Mouse (Mus musculus) embryonic facial prominence, embryonic 12.5 days (tissue): Measurements from ENCODE around the gene Zfp189. TPM values are rescaled to one million over a fixed set of nuclear protein-coding genes. Genes with fewer than 3 reads are reported as not detected.
"Not testable (repeated sequence)": the region's sequence is repeated elsewhere in the genome, so short reads cannot be mapped to it uniquely, and the experiment has no call there.

Experiments used
- ATAC-seq: fragments of 200-750 bp; cut with Nextera tagmentation; 2 replicates; pipeline ENCODE4 v1.8.0; 2017; ENCODE audit not compliant: insufficient number of reproducible peaks, insufficient read depth, low FRiP score, low TSS enrichment
- H3K27ac ChIP-seq: fragments of 300-500 bp; sonication (generic); 2 replicates; pipeline ENCODE4 v1.5.1; 2016; ENCODE audit warnings: mild to moderate bottlenecking
- H3K27me3 ChIP-seq: fragments of 300-500 bp; sonication (generic); 2 replicates; pipeline ENCODE4 v1.6.1; 2016; ENCODE audit warnings: mild to moderate bottlenecking, moderate library complexity
- H3K36me3 ChIP-seq: fragments of 300-500 bp; sonication (generic); 2 replicates; pipeline ENCODE4 v1.6.1; 2016; ENCODE audit warnings: mild to moderate bottlenecking
- H3K4me1 ChIP-seq: fragments of 300-500 bp; sonication (generic); 2 replicates; pipeline ENCODE4 v1.6.1; 2016
- H3K4me2 ChIP-seq: fragments of 300-500 bp; sonication (generic); replicated peaks from 2 replicates; pipeline ENCODE4 v1.6.1; 2016; ENCODE audit warnings: mild to moderate bottlenecking, moderate library complexity
- H3K4me3 ChIP-seq: fragments of 300-500 bp; sonication (generic); 2 replicates; pipeline ENCODE4 v1.5.1; 2016; ENCODE audit warnings: mild to moderate bottlenecking
- H3K9ac ChIP-seq: fragments of 300-500 bp; sonication (generic); 2 replicates; pipeline ENCODE4 v1.6.1; 2016; ENCODE audit warnings: mild to moderate bottlenecking, moderate library complexity
- H3K9me3 ChIP-seq: fragments of 300-500 bp; sonication (generic); 2 replicates; pipeline ENCODE4 v1.6.1; 2016; ENCODE audit warnings: mild to moderate bottlenecking, moderate library complexity
- WGBS: fragments of 180-500 bp; shearing (Covaris S2); methylation state at CpG from one replicate; pipeline ENCODE4 v1.1.7; 2016; 5-methylcytosine and 5-hydroxymethylcytosine counted together
- polyA plus RNA-seq: library from polyadenylated mRNA; unstranded; fragments of >200 nt; fragmentation: Nextera tagmentation; extraction: Ambion mirVana; gene quantifications from 2 replicates; pipeline ENCODE4 v1.2.1, GENCODE M21; 2016

The Zfp189 gene
- polyA plus RNA-seq, result 11.8 and 12.5 TPM in 2 replicates

DNA sequence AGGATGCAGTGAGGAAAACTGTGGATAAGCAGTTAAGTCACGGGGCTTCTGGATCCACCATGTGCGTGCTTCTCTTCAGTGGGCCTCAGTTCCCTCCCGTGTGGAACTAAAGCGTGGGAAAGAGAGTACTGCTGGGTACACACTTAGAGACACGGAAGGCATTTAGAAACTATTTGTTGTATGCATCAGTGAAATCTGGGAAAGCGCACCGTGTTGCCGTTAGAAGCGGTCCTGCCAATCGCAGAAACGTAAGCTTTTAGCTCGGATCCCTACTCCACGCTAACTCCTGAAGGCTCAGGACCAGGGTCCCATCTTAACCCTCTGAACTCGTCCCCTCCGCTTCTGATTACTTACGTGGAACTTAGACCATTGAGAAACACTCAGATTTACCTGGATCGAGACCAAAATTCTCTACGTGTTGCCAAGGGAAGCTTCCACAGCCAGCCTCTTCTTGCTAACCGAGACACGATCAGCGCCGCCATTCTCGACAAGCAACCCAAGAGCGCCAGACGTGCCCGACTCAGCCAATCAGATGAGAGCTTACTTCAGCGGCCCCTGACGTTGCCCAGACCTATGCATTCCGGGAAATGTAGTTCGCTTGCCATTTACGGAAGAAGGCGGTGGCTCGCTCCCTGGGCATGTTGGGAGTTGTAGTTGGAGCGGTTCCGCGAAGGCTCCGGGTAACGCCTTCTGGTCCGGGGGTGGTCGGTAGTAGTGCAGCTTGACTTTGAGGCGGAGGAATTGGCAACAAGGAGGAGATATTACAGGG is at the start of gene Zfp189, which contains the start of gene Mrpl50:
TSS of gene Zfp189 (plus strand) at position 605 of the 769 bp plus-strand sequence.
TSS of gene Mrpl50 (minus strand) at position 522 of the 769 bp plus-strand sequence.
- Histone ChIP-seq H3K27me3 (no peaks in the 10 kb centered on the region), H3K36me3 (peaks cover 28% of the 10 kb centered on the region; the same call in 1 of the 2 replicates), H3K9me3 (no peaks in the 10 kb centered on the region), H3K4me2 (peak within 1 kb of the TSS; percentile 60), H3K4me1 (peaks cover 14% of the 10 kb centered on the region; the same call in 1 of the 2 replicates), H3K4me3 (peak within 1 kb of the TSS; percentile 73), H3K27ac (peak within 1 kb of the TSS; percentile 57; the same call in 1 of the 2 replicates), H3K9ac (peak within 1 kb of the TSS; percentile 73)
- peak; percentile 99 for ATAC-seq
- WGBS, result under 1% methylated on average over 41 of the region's 41 CpGs

DNA sequence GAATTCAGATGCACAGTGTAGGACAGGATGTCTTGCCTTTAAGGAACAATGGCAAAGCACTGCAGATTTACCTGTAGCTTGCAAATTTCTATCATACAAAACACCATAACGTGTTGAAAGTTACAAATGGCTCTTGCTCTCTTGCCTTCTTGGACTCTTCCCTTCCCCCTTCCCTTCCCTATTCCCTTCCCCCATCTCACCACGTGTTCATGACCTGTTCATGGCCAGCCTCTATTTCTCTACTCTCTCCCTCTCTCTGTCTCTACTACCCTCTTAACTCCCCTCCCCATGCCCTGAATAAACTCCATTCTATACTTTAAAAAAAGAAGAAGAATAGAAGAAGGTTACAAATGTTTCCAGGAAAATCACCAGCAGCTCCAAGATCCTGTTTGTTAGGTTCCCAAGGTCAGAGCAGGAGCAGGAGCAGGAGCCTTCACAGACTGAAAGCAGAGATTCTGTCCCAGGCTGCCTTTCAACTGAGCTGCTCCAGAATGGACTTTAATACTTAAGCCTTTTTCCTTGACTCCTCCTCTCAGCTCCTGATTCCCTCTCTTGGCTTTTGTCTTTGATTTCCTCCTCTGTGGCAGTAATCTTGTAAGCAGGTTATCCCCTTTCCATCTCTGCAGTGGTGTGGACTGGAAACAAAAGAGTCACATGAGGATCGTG is 47.4 kb upstream of the Zfp189 start, which contains the start of gene Acnat1:
TSS of gene Acnat1 (minus strand) at position 478 of the 666 bp plus-strand sequence.
- 45% methylated on average over 3 of the region's 3 CpGs for WGBS
- Histone ChIP-seq H3K4me2 (no peak within 1 kb of the TSS), H3K27me3 (no peaks in the 10 kb centered on the region), H3K4me3 (no peak within 1 kb of the TSS), H3K9me3 (no peaks in the 10 kb centered on the region), H3K36me3 (no peaks in the 10 kb centered on the region), H3K27ac (no peak within 1 kb of the TSS), H3K9ac (no peak within 1 kb of the TSS), H3K4me1 (no peaks in the 10 kb centered on the region)
- ATAC-seq, result no peak

DNA sequence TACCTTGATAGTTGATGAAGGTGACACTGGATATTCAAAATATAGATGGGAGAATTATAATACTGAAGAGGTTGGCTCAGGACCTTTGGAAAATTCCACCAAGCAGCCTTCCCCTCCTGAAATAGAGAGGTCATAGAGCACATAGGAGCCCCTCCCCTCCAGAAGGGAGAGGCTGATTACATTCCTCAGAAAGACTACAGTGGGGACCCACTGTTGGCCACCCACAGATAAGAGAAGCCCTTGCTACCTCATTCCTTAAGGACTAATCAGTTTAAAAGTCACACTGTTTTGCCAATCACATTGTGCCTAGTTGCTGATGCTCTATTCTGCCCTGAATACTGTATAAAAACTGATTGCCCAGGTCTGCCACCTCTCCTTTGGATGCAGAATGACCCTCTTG is 46.4 kb upstream of the Zfp189 start:
- ATAC-seq, result no peak
- Histone ChIP-seq H3K4me2 (no peak overlapping the region), H3K27me3 (no peaks in the 10 kb centered on the region), H3K4me3 (no peak overlapping the region), H3K9ac (no peak overlapping the region), H3K9me3 (no peaks in the 10 kb centered on the region), H3K4me1 (no peaks in the 10 kb centered on the region), H3K27ac (no peak overlapping the region), H3K36me3 (no peaks in the 10 kb centered on the region)

DNA sequence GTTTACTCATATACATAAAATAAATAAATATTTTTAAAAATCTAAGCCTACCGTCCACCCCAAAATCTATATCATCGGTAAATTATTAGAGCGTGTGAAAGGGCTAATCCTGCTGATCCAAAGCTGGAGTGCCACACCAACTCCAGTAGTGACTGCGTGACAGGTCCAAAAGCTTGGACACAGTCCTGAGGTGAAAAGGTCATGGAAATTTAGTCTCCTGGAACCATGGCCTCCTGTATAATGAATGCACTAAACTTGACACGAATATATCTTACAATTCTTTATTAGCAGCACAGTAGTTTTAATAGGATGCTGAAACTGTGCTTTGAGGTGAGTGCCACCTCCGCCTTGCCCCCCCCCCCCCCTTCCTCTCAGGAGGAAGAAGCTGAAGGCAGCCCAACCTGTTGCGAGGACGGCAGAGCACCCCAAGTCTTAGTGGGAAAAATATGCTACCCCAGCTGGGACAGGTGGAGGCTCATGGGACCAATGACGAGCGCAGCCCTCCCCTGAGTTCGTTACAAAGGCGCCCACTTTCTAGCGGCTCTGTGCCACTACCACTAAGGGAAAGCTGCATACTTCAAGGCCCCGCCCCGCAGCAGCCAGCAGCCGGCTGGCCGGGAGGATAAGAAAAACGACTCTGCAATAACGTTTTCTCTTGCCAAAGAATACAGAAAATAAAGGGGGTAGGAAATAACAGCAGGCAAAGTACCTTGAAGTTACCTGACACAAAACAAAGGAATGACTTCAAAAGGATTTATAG is 42.7 kb upstream of the Zfp189 start:
- H3K36me3 ChIP-seq, result no peaks in the 10 kb centered on the region
- no peaks in the 10 kb centered on the region for H3K9me3 ChIP-seq
- H3K9ac ChIP-seq, result no peak overlapping the region
- 0 out of 2 replicates have a peak overlapping the region, but pooled peaks have one; percentile 14 for H3K4me3 ChIP-seq
- peak overlapping the region; percentile 49 for H3K4me2 ChIP-seq
- no peak overlapping the region for H3K27ac ChIP-seq
- WGBS, result 18% methylated on average over 19 of the region's 19 CpGs
- H3K4me1 ChIP-seq, result no peaks in the 10 kb centered on the region
- peak; percentile 70; the same call in 1 of the 2 replicates for ATAC-seq
- H3K27me3 ChIP-seq, result no peaks in the 10 kb centered on the region

DNA sequence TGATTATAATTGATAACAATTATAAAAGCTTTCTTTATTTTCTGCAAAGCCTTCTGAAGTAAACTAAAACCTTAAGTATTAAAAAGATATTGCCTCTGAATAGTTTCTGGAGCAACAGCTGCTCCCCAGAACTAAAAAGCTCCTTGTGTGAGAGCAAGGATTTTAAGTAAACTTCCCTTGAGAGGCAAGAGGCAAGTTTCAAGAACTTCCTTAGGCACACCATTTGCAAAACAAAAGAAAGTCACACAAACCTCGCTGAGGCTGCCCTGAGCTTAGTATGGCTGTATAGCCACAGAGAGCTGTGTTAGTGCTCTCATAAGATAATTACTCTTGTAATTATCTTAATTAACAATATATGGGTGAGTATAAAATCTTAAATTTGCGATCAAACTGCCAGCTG is 41.9 kb upstream of the Zfp189 start:
- not testable (repeated sequence) for H3K27ac ChIP-seq, H3K9me3 ChIP-seq, H3K9ac ChIP-seq, ATAC-seq, H3K4me1 ChIP-seq, H3K27me3 ChIP-seq, H3K4me2 ChIP-seq, H3K36me3 ChIP-seq, H3K4me3 ChIP-seq
- 20% methylated on average over 2 of the region's 2 CpGs for WGBS

DNA sequence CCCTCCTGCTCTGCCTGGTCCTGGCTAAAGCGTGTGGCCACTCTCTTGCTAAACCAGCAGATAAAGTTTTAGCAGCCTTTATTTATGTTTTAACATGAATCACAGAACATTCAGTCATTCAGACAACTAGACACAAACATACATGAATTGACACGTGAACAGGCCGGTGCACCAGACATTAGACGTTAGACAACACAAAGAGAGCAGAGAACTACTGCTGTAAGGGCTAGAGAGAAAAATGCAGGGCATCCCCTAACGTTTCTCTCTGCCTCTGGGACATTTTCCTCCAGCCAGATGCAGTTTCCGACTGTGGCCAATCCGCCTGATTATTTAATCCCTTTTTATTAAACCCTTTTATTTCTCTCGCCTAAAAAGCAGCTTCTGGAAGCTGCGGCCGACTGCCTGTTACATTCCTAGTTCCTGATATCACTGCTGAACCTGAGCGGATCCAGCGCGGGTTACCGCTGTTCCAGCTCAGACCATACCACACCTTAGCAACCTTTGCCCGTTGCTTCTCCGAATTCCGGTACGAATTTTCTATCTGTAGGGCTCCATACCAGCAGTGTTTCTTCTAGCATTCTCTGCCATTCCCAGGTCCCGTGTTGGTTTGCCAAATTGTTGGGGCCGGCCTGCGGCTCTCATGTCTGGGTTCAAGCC is 40.7 kb upstream of the Zfp189 start:
- H3K4me3 ChIP-seq, result no peak overlapping the region
- no peaks in the 10 kb centered on the region for H3K36me3 ChIP-seq
- H3K27me3 ChIP-seq, result no peaks in the 10 kb centered on the region
- no peaks in the 10 kb centered on the region for H3K9me3 ChIP-seq
- no peak overlapping the region for H3K27ac ChIP-seq
- H3K4me1 ChIP-seq, result no peaks in the 10 kb centered on the region
- H3K4me2 ChIP-seq, result peak overlapping the region; percentile 30
- no peak for ATAC-seq
- H3K9ac ChIP-seq, result no peak overlapping the region
- WGBS, result 24% methylated on average over 21 of the region's 21 CpGs

DNA sequence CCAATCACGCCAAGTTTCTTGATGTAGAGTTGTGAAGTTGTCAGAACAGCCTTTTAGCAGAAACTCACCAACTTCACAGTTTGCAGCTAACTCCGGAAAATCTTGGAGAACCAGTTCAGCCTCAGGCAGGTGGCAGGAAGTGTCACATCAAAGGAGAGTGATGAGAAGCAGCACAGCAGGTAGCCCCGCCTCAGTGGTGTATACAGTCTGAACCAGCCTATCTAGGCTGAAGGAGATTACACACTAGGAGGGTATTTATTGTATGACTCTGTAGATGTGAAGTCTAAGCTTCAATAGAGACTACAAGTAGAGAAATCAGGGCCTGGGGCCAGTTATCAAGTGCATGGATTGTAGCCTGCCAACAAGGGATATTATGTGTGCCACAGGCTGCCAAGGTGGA is 40.1 kb upstream of the Zfp189 start:
- Histone ChIP-seq H3K9me3 (no peaks in the 10 kb centered on the region), H3K4me1 (no peaks in the 10 kb centered on the region), H3K27me3 (no peaks in the 10 kb centered on the region), H3K9ac (no peak overlapping the region), H3K4me3 (no peak overlapping the region), H3K36me3 (no peaks in the 10 kb centered on the region), H3K27ac (no peak overlapping the region), H3K4me2 (no peak overlapping the region)
- ATAC-seq, result no peak
- 35% methylated on average over 3 of the region's 3 CpGs for WGBS

DNA sequence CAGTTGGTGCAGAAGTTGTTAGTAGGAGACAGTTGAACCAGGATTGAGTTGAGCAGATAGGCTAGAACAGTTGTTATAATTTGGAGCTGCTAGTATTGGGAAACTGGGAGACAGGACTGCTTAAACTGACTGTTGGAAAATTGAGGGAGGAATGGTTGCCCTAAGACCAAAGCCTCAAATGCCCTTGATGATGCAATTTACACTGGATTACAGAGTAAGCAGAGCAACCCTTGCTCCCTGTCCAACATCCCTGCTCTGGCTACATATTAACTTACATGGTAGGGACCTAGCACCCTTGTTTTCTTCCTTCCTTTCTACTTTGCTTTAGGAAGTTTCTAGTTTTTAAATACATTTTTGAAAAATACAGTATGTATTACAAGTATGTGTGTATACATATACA is 35.5 kb upstream of the Zfp189 start:
- H3K4me3 ChIP-seq, result no peak overlapping the region
- no peak overlapping the region for H3K4me2 ChIP-seq
- no peak overlapping the region for H3K9ac ChIP-seq
- no peaks in the 10 kb centered on the region for H3K27me3 ChIP-seq
- no peaks in the 10 kb centered on the region for H3K36me3 ChIP-seq
- no peak for ATAC-seq
- H3K9me3 ChIP-seq, result no peaks in the 10 kb centered on the region
- no peaks in the 10 kb centered on the region for H3K4me1 ChIP-seq
- H3K27ac ChIP-seq, result no peak overlapping the region

DNA sequence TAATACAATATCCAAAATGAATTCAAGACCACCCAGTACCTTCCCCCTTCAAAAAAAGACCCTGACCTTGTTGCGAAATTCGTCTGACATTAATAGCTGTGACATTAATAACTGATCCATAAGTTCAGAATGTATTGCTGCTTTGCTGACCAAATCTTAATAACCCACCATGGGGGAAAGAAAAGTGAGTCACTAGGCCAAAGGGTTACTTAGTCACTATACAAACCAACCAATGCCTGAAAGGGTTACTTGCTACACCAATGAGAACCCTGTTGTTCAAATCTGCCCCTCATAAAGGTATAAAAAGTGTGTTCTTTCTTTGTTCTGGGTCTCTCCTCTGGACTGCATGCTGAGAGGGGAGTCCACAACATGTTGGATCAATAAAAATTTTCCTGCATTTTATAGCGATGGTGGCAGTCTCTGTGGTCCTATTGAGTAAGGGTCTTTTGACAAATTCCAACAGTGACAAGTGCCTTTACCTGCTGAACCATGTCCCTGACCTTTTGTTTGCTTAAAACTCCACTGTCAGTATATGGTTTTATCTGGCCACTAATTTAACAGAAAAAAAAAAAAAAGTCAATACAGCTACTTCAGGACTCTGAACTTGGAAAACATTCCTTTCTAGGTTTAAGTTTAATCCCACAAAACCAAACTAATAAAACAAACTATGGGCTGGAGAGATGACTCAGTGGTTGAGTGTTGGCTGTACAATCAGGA is 34.9 kb upstream of the Zfp189 start:
- H3K27ac ChIP-seq, H3K27me3 ChIP-seq, H3K36me3 ChIP-seq, H3K4me3 ChIP-seq, ATAC-seq, H3K9me3 ChIP-seq, H3K4me1 ChIP-seq, H3K9ac ChIP-seq, H3K4me2 ChIP-seq: not testable (repeated sequence)
- 69% methylated on average over 3 of the region's 3 CpGs for WGBS

DNA sequence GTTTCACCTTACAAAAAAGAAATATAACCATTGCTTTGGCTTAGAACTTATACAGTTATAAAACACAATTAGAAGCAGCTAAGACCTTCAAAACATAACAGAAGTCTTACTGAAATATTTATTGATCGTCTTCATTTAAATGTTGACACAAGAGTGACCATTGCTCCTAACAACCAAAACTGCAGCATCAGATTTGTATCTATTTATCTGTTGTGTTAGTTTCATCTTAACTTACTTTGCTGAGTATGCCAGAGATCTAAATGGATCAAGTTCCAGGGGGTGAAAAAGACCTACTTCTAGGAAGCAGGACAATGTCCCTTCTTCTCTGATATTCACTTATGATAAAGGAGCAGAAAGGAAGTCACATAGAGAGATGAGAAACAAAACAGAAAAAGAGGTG is 17.4 kb upstream of the Zfp189 start:
- Histone ChIP-seq H3K4me1 (no peaks in the 10 kb centered on the region), H3K27ac (no peak overlapping the region), H3K36me3 (no peaks in the 10 kb centered on the region), H3K9me3 (no peaks in the 10 kb centered on the region), H3K9ac (no peak overlapping the region), H3K4me2 (no peak overlapping the region), H3K4me3 (no peak overlapping the region), H3K27me3 (no peaks in the 10 kb centered on the region)
- no peak for ATAC-seq
- WGBS, result 96% methylated on average over 1 of the region's 1 CpGs

DNA sequence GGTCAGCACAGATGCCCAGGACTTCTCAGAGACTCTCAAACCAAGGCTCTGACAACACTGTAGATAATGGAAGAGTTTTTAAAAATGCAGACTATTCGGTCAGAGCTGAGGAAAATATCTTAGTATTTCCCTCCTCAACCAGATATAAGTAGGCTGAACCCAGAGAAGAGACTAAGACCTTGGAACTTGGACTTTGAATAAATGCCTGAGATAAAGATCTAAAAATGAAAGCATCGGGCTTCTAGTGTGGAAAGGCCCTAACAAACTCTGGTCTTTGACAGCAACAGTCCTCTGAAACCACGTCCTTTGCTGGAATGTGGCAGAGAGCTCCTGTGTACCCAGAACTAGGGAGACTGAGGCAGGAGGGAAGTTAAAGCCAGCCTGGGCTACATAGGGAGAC is 14.6 kb upstream of the Zfp189 start, which contains the start of gene Baat:
TSS of gene Baat (minus strand) at position 172 of the 400 bp plus-strand sequence.
- ATAC-seq, result no peak
- 70% methylated on average over 3 of the region's 3 CpGs for WGBS

More for the DNA sequence above, 14.6 kb upstream of the Zfp189 start, which contains the start of gene Baat:
- Histone ChIP-seq H3K4me1 (no peaks in the 10 kb centered on the region), H3K27me3 (no peaks in the 10 kb centered on the region), H3K36me3 (no peaks in the 10 kb centered on the region), H3K9ac (no peak within 1 kb of the TSS), H3K27ac (no peak within 1 kb of the TSS), H3K4me2 (no peak within 1 kb of the TSS), H3K9me3 (no peaks in the 10 kb centered on the region), H3K4me3 (no peak within 1 kb of the TSS)
